Mouse (Mus musculus): Measurements from ENCODE around the gene Tbc1d1. TPM values are rescaled to one million over a fixed set of nuclear protein-coding genes. Genes with fewer than 3 reads are reported as not detected.

Tbc1d1 gene
- polyA plus RNA-seq, 1 experiment from 2014 or later = 32.3 TPM

DNA sequence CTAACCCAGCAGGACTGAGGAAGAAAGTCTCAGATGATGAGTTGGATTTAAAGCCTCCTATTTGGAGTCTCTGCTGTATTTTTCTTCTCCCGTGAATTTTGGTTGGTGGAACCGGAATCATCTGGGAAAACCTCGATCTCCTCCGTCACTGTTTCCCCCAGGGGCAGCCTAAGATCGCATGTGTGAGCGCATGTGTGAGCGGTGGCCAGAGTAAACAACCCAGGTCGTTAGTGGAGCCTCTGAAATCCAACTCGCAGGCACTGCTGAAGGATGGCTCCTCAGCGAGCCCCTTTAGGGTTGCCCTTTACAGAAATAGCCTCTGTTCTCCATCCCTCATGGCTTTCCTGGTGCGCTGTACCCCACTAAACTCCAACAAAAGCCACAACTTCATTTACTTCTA lies 37.2 kb downstream of the Tbc1d1 start:
- H3K27me3 ChIP-seq (replicated peaks) = no peaks in the 10 kb centered on the region
- no peak overlapping the region for H3K27ac ChIP-seq
- peaks cover 7% of the 10 kb centered on the region for H3K4me1 ChIP-seq (replicated peaks)
- H3K4me3 ChIP-seq (replicated peaks) = no peak overlapping the region
- no peak overlapping the region for H3K9ac ChIP-seq
- H3K36me3 ChIP-seq = no peaks in the 10 kb centered on the region
- no peak overlapping the region for H3K4me2 ChIP-seq (replicated peaks)
- ATAC-seq = no peak
- WGBS = 36% methylated on average over 11 of the region's 11 CpGs
- no peaks in the 10 kb centered on the region for H3K9me3 ChIP-seq

DNA sequence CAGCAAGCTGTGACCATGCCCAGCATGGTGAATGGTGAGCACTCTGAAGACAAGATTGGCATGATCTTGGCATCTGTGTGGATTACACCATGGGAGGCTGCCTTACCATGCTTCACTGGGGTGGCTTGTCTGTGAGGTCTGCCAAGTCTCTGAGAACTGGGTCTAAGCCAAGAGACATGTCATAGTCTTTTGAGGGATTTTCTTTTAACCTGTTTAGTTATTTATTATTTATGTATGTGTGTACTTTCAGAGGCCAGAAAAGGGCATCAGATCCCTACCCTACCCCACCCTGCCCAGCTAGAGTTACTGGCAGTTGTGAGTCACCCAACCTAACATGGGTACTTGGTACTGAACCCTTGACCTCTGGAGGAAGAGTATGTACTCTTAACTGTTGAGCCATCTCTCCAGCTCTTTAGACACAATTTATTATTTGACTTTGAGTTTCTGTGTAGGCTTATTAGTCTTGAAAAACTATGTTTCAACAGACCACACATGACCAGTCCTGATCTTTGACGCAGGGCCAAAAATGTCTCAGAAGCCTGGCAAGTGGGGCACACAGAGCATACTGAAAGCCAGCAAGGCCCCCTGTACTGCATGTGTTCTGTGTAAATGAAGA lies 40.3 kb downstream of the Tbc1d1 start:
- Histone ChIP-seq H3K4me2 (replicated peaks) (no peak overlapping the region), H3K4me3 (replicated peaks) (no peak overlapping the region), H3K36me3 (no peaks in the 10 kb centered on the region), H3K27me3 (replicated peaks) (no peaks in the 10 kb centered on the region), H3K9me3 (no peaks in the 10 kb centered on the region), H3K4me1 (replicated peaks) (peaks cover 7% of the 10 kb centered on the region), H3K9ac (no peak overlapping the region), H3K27ac (no peak overlapping the region)
- 88% methylated on average over 1 of the region's 1 CpGs for WGBS
- ATAC-seq = 0 out of 2 replicates have a peak, but pooled peaks have one; percentile 31

DNA sequence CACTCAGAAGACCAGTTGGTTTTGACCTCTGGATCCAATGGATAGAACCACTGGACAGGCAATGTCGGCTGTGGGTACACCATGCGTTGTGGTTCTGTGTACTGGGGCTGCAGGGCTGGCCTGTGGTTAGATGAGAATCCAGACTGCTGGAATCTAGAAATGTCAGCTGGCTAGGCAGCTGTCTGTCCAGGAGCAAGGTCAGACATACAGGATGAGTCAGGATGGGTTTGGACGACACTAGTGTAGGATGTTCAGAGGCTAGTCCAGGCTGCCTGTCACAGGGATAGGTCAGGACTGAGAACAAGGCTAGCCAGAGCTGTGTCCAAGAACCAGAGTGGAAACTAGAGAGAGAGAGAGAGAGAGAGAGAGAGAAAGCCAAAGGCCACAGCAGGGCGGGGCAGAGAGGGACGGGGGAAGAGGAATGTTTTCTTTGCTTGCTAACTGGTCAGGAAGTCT lies 40.8 kb downstream of the Tbc1d1 start:
- Histone ChIP-seq H3K9me3 (no peaks in the 10 kb centered on the region), H3K4me2 (replicated peaks) (no peak overlapping the region), H3K4me1 (replicated peaks) (peaks cover 7% of the 10 kb centered on the region), H3K9ac (no peak overlapping the region), H3K27ac (no peak overlapping the region), H3K36me3 (no peaks in the 10 kb centered on the region), H3K27me3 (replicated peaks) (no peaks in the 10 kb centered on the region), H3K4me3 (replicated peaks) (no peak overlapping the region)
- WGBS = 64% methylated on average over 5 of the region's 5 CpGs
- ATAC-seq = 0 out of 2 replicates have a peak, but pooled peaks have one; percentile 45

DNA sequence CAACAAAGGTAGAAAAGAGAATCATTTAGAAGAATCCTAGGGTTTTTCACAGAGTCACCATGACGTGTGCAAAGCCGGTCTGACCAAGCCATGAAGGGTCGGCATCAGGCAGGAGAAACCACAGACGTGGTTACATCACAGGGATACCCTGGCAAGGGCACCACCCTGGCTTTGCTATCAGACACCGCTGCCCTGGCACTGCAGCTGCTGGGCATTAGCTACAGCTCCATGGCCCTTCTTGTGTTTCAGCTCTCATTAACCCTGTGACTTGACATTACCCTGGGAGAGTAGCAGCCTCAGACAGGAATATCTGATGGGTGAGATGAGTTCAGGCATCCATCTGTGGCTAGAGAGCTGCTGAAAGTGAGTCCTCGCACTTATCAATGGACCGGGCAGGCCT lies 42.5 kb downstream of the Tbc1d1 start:
- ATAC-seq = no peak
- no peaks in the 10 kb centered on the region for H3K36me3 ChIP-seq
- no peak overlapping the region for H3K27ac ChIP-seq
- peaks cover 7% of the 10 kb centered on the region for H3K4me1 ChIP-seq (replicated peaks)
- no peaks in the 10 kb centered on the region for H3K9me3 ChIP-seq
- 96% methylated on average over 7 of the region's 7 CpGs for WGBS
- no peak overlapping the region for H3K9ac ChIP-seq
- no peak overlapping the region for H3K4me3 ChIP-seq (replicated peaks)
- no peaks in the 10 kb centered on the region for H3K27me3 ChIP-seq (replicated peaks)
- no peak overlapping the region for H3K4me2 ChIP-seq (replicated peaks)

DNA sequence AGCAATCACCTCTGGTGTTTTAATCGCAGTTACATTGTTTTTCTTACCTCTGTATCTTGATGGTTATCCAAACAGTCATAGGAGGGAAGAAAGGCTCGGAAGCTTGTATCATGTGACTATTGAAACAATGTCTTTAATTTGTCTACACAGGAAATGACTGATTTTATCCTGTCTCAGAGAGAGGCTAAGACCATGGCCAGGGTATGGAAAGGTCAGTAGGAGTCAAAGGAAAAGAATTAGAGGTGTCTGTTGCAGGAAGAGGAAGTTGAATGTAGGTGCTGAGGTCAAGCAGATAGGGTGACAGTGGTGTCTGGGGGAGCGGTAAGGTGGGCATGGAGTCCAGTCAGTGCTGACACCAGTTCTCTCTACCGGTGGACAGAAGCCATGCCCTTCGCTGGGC lies 45.0 kb downstream of the Tbc1d1 start:
- no peaks in the 10 kb centered on the region for H3K9me3 ChIP-seq
- 69% methylated on average over 5 of the region's 5 CpGs for WGBS
- ATAC-seq = no peak
- no peaks in the 10 kb centered on the region for H3K36me3 ChIP-seq
- no peaks in the 10 kb centered on the region for H3K27me3 ChIP-seq (replicated peaks)
- H3K4me3 ChIP-seq (replicated peaks) = no peak overlapping the region
- no peak overlapping the region for H3K27ac ChIP-seq
- H3K9ac ChIP-seq = no peak overlapping the region
- H3K4me1 ChIP-seq (replicated peaks) = peaks cover 7% of the 10 kb centered on the region
- H3K4me2 ChIP-seq (replicated peaks) = no peak overlapping the region

DNA sequence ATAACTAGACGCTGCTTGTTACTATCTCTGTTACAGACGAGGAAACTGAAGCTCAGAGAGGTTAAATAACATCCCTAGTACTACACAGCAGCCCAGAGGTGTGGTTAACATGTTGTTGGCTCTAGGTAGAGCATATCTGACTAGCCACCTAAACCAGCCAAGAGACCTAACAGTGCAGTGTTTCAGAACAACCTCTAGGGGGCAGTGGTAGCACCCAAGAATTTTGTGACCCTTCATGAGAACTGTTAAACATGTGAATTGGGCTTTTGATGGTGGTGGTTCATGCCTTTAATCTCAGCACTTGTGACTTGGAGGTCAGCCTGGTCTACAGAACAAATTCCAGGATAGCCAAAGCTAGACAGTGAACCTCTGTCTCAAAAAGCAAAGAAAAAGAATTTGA lies 46.2 kb downstream of the Tbc1d1 start:
- H3K36me3 ChIP-seq = no peaks in the 10 kb centered on the region
- H3K4me2 ChIP-seq (replicated peaks) = no peak overlapping the region
- H3K27ac ChIP-seq = no peak overlapping the region
- H3K4me3 ChIP-seq (replicated peaks) = no peak overlapping the region
- H3K9ac ChIP-seq = no peak overlapping the region
- ATAC-seq = peak; percentile 43; the same call in 1 of the 2 replicates
- no peaks in the 10 kb centered on the region for H3K9me3 ChIP-seq
- H3K27me3 ChIP-seq (replicated peaks) = no peaks in the 10 kb centered on the region
- H3K4me1 ChIP-seq (replicated peaks) = peaks cover 1% of the 10 kb centered on the region
- WGBS = 33% methylated on average over 2 of the region's 2 CpGs

DNA sequence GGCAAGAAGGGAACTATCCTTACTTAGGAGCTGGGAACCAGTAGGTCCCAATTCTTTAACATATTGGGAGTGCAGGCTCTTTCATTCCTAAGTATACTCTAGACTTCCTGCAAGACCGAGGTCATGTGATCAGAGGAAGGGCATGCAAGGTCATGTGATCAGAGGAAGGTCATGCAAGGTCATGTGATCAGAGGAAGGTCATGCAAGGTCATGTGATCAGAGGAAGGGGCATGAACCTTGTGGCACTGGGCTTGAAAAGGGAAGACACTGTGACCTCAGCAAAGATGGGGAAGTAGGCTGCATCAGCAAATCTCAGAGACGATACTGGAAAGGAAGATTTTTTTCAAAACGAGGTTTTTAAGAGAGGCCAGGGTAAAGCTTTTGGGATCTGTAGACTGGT lies 49.5 kb downstream of the Tbc1d1 start:
- H3K36me3 ChIP-seq = no peaks in the 10 kb centered on the region

DNA sequence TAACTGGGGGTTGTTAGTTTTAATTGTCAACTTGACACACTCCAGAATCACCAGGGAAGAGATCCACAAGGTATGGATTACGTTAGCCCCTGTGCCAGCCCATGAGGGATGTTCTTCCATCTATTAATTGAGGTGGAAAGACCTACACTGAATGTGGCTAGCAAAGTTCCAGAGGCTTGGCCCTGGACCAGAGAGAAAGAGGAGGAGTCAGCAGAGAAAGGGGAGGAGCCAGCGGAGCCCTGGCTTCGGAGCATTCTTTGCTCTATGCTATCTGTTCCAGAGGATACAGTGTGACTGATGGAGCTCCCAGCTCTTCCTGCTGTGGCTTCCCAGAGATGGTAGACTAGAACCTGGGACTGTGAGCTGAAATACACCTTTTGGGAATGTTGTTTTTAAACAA lies 50.3 kb downstream of the Tbc1d1 start:
- no peak for ATAC-seq
- WGBS = 57% methylated on average over 3 of the region's 3 CpGs

More for the DNA sequence above, 49.5 kb downstream of the Tbc1d1 start:
- no peak overlapping the region for H3K9ac ChIP-seq
- H3K27me3 ChIP-seq (replicated peaks) = no peaks in the 10 kb centered on the region
- WGBS = 82% methylated on average over 3 of the region's 3 CpGs
- no peak overlapping the region for H3K4me3 ChIP-seq (replicated peaks)
- ATAC-seq = no peak
- no peak overlapping the region for H3K4me2 ChIP-seq (replicated peaks)
- H3K4me1 ChIP-seq (replicated peaks) = no peaks in the 10 kb centered on the region
- no peak overlapping the region for H3K27ac ChIP-seq
- no peaks in the 10 kb centered on the region for H3K9me3 ChIP-seq

DNA sequence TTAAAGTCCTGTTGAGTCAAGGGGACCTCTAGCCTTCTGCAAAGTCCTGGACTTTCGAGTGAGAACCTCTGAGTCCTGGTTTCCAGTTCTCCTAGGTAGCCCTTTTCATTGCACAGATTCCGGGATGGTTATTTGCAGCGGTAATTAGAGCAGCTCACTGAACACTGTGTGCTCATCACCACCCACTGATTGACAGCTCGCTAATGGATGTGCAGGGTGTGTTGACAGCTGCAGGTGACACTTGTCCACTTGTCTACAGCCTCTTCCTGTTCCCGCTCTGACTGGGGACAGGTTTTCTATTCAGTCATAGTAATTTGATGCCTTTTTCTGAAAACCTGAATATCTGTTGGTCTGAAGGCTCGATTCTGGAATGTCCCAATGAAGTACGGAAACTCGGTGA lies 50.8 kb downstream of the Tbc1d1 start:
- 87% methylated on average over 8 of the region's 8 CpGs for WGBS
- H3K27ac ChIP-seq = no peak overlapping the region
- H3K4me1 ChIP-seq (replicated peaks) = no peaks in the 10 kb centered on the region
- no peaks in the 10 kb centered on the region for H3K9me3 ChIP-seq
- no peaks in the 10 kb centered on the region for H3K27me3 ChIP-seq (replicated peaks)
- no peak overlapping the region for H3K9ac ChIP-seq
- no peak for ATAC-seq
- no peaks in the 10 kb centered on the region for H3K36me3 ChIP-seq
- no peak overlapping the region for H3K4me2 ChIP-seq (replicated peaks)
- no peak overlapping the region for H3K4me3 ChIP-seq (replicated peaks)

More for the DNA sequence above, 50.3 kb downstream of the Tbc1d1 start:
- Histone ChIP-seq H3K9me3 (no peaks in the 10 kb centered on the region), H3K9ac (no peak overlapping the region), H3K4me3 (replicated peaks) (no peak overlapping the region), H3K36me3 (no peaks in the 10 kb centered on the region), H3K27ac (no peak overlapping the region), H3K27me3 (replicated peaks) (no peaks in the 10 kb centered on the region), H3K4me2 (replicated peaks) (no peak overlapping the region), H3K4me1 (replicated peaks) (no peaks in the 10 kb centered on the region)

DNA sequence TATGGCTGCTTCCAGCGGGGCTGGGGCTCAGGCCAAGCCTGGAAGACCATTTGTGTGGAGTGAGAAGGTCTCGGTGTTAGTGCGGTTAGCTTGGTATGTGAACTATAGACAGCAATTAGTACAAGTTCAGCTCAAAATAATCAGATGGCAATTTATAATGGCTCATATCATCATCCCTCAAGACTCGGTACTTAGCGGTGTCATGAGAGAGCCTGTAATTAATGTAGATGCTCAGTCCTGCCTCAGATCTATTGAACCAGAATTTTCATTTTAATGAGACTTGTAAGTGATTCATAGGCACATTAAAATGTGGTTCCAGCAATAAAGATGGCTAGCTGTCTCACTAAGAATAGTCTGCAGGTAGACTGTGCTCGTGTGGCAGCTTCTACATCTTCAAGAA lies 51.7 kb downstream of the Tbc1d1 start:
- Histone ChIP-seq H3K9me3 (no peaks in the 10 kb centered on the region), H3K4me2 (replicated peaks) (no peak overlapping the region), H3K9ac (no peak overlapping the region), H3K27ac (no peak overlapping the region), H3K36me3 (no peaks in the 10 kb centered on the region), H3K4me1 (replicated peaks) (no peaks in the 10 kb centered on the region), H3K27me3 (replicated peaks) (no peaks in the 10 kb centered on the region), H3K4me3 (replicated peaks) (no peak overlapping the region)
- no peak for ATAC-seq
- 91% methylated on average over 6 of the region's 6 CpGs for WGBS

DNA sequence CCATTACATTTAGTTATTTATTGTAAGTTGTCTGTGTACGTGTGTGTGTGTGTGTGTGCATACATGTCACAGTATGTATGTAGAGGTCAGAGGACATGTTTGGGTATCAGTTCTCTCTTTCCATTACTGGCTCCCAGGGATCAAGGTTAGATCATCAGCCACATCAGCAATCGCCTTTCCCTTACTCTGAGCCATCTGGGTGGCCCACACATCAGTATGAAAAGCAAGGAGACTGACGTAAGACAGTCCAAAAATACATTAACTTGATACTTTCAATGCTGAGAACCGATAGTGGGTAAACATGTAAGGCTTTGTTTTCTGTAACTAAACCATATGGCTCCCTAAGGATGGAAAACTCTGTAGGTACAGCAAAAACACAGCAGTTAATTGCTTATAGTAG lies 54.7 kb downstream of the Tbc1d1 start:
- H3K4me3 ChIP-seq (replicated peaks) = no peak overlapping the region
- no peaks in the 10 kb centered on the region for H3K4me1 ChIP-seq (replicated peaks)
- no peak overlapping the region for H3K9ac ChIP-seq
- no peak overlapping the region for H3K4me2 ChIP-seq (replicated peaks)
- H3K27me3 ChIP-seq (replicated peaks) = no peaks in the 10 kb centered on the region
- H3K27ac ChIP-seq = no peak overlapping the region
- no peak for ATAC-seq
- no peaks in the 10 kb centered on the region for H3K36me3 ChIP-seq
- WGBS = 81% methylated on average over 4 of the region's 4 CpGs
- no peaks in the 10 kb centered on the region for H3K9me3 ChIP-seq

DNA sequence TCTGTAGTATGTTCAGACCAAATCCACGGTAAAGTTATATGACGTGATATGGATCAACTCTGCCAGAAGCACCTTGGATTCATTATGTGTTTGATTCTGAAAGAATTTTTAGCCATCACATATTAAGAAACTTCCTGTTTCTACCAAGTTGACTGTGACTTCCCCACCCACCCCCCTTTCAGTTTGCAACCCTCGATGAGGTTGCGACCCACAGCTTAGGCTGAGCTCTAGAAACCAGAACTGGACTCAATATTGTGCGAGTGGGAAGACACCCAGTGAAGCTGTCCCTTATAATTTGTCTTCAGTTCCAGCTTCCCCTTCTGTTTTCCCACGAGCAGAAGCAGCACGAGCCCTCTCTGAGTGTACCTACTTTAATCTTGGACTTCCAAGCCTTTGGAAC lies 55.2 kb downstream of the Tbc1d1 start:
- 73% methylated on average over 7 of the region's 7 CpGs for WGBS
- no peaks in the 10 kb centered on the region for H3K4me1 ChIP-seq (replicated peaks)
- H3K36me3 ChIP-seq = no peaks in the 10 kb centered on the region
- no peak overlapping the region for H3K4me3 ChIP-seq (replicated peaks)
- no peak overlapping the region for H3K27ac ChIP-seq
- ATAC-seq = no peak
- no peak overlapping the region for H3K9ac ChIP-seq
- no peaks in the 10 kb centered on the region for H3K27me3 ChIP-seq (replicated peaks)
- no peak overlapping the region for H3K4me2 ChIP-seq (replicated peaks)
- H3K9me3 ChIP-seq = no peaks in the 10 kb centered on the region

DNA sequence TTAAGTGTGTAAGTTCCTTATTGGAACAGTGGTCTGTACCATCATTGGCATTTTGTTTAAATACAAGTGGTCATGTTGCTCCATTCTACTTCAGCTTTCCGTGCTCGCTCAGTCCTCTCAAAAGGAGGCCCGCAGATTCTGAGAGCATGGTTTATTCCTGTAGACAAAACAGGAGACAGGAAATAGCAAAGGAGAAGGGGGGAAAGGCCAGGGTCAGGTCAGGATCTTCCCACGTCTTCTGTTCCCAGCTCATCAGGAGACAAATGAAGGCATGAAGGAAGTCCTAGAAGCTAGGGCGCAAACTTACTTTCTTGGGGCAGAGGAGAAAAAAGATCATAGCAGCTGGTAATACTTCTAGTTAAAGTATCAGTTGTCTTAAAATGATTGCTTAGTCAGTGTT lies 56.1 kb downstream of the Tbc1d1 start:
- Histone ChIP-seq H3K9me3 (no peaks in the 10 kb centered on the region), H3K9ac (no peak overlapping the region), H3K4me2 (replicated peaks) (no peak overlapping the region), H3K4me1 (replicated peaks) (no peaks in the 10 kb centered on the region; the same call in 1 of the 2 replicates), H3K36me3 (no peaks in the 10 kb centered on the region), H3K4me3 (replicated peaks) (no peak overlapping the region), H3K27me3 (replicated peaks) (no peaks in the 10 kb centered on the region), H3K27ac (no peak overlapping the region)
- ATAC-seq = no peak
- 44% methylated on average over 5 of the region's 5 CpGs for whole genome bisulfite sequencing

Measured in intestine, embryonic 15.5 days (tissue).